In genomic region chr12:4480250-4480649, GRCm38 (mm10) we compare ENCODE assay signal across 16 mouse cellular contexts.
"Had no signal": no experiment of that assay in that cellular context is flagged by ENCODE, and none has a peak within 500 bp of the region (broad histone marks: within the 10 kb centered on the region; RNA-seq: fewer than 3 reads in every experiment).

No protein-coding gene starts in this region.

- H3K4me3 ChIP-seq: neural tube, embryonic 13.5 days; neural tube, embryonic 15.5 days; stomach, embryonic 15.5 days had no signal

- H3K27me3 ChIP-seq: neural tube, embryonic 13.5 days; neural tube, embryonic 15.5 days; stomach, embryonic 15.5 days had no signal

- H3K9me3 ChIP-seq: neural tube, embryonic 13.5 days; neural tube, embryonic 15.5 days; stomach, embryonic 15.5 days had no signal

- DNase-seq: retina, postnatal 1 day; right cerebral cortex, adult 18-20 months; right cerebral cortex, postnatal 14 days; right cerebral cortex, postnatal 25 days; right cerebral cortex, postnatal 4 days; spleen, adult 18-20 months; thymus, adult 18-20 months; thymus, adult 2 months; thymus, postnatal 14 days; thymus, postnatal 25 days; thymus, postnatal 36 days; thymus, postnatal 4 days had no signal

- H3K9ac ChIP-seq: neural tube, embryonic 13.5 days; neural tube, embryonic 15.5 days; stomach, embryonic 15.5 days had no signal

- H3K27ac ChIP-seq: neural tube, embryonic 13.5 days; neural tube, embryonic 15.5 days; stomach, embryonic 15.5 days; stomach, postnatal 0 days had no signal

- H3K36me3 ChIP-seq: neural tube, embryonic 13.5 days; neural tube, embryonic 15.5 days; stomach, embryonic 15.5 days had no signal
